Mouse (Mus musculus) E14TG2a.4 (cell line): ENCODE data around the gene Cx3cl1.

ENCODE experiments used
- H3K27me3 ChIP-seq: 2 replicates; pipeline ENCODE4 v1.6.1; 2014; ENCODE audit warnings: low read length, control low read depth; ENCODE audit not compliant: insufficient read depth
- H3K36me3 ChIP-seq: 2 replicates; pipeline ENCODE4 v1.6.1; 2014; ENCODE audit warnings: low read length, control low read depth; ENCODE audit not compliant: insufficient read depth
- H3K4me1 ChIP-seq: replicated peaks from 2 replicates; pipeline ENCODE4 v1.6.1; 2014; ENCODE audit warnings: low read depth, low read length, control low read depth
- H3K4me3 ChIP-seq: replicated peaks from 2 replicates; pipeline ENCODE4 v1.5.1; 2014; ENCODE audit warnings: mild to moderate bottlenecking, low read length
- H3K9me3 ChIP-seq: 2 replicates; pipeline ENCODE4 v1.6.1; 2014; ENCODE audit warnings: low read length, control low read depth
- CTCF ChIP-seq: conservative IDR thresholded peaks from 2 replicates; pipeline ENCODE4 v1.5.1; 2014; ENCODE audit warnings: low read length
- NANOG ChIP-seq: IDR thresholded peaks from 2 replicates; pipeline ENCODE4 v1.6.1; 2014; ENCODE audit warnings: borderline replicate concordance, low read length, mixed read lengths
- POU5F1 ChIP-seq: IDR thresholded peaks from 2 replicates; pipeline ENCODE4 v1.6.1; 2014; ENCODE audit warnings: low read length, borderline replicate concordance

The Cx3cl1 gene

DNA sequence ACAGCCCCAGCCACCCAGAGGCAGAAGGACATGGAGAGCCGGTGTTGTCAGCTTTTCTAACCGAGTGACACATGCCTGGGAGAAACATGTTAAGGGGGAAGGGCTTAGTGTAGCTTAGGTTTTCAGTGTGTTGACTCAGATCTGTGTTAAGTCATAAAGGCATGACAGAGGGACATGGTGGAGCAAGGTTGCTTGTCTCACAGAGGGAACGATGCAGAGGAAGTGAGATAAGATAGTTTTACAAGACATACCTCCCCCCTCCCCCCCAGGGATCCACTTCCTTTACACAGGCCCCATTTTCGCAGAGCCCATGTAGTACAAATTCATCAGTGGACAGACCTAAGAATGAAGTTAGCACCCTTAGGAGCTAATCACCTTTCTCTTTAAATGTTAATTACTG is 30.6 kb downstream of the Cx3cl1 start:
- Histone ChIP-seq H3K36me3 (no peaks in the 10 kb centered on the region), H3K4me3 (no peak overlapping the region), H3K4me1 (peaks cover 21% of the 10 kb centered on the region), H3K27me3 (peaks cover 16% of the 10 kb centered on the region), H3K9me3 (no peaks in the 10 kb centered on the region)
- TF ChIP-seq NANOG: no peak
- no peak for TF ChIP-seq POU5F1
- TF ChIP-seq CTCF: no peak

DNA sequence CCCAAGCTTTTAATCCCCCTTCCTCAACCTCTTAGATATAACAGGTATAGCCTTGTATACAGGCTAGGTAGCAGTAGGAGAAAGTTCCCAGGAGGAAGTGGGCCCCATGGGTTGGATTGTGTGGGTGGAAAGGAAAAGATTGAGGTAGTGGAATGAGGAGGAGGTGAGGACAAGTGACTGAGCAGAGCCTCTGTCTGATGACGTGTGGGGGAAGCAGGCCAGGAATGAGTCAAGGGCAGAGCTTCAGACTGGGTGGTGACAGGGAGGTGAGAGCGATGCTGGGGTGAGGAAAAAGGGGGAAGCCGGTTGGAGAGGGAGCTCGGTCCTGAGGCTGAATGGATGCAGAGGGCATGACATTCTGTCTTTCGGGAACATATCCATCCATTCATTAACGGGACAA is 31.7 kb downstream of the Cx3cl1 start:
- Histone ChIP-seq H3K27me3 (peaks cover 17% of the 10 kb centered on the region), H3K9me3 (no peaks in the 10 kb centered on the region), H3K4me3 (no peak overlapping the region), H3K36me3 (no peaks in the 10 kb centered on the region), H3K4me1 (peaks cover 26% of the 10 kb centered on the region)
- TF ChIP-seq CTCF: no peak
- no peak for TF ChIP-seq NANOG
- no peak for TF ChIP-seq POU5F1

DNA sequence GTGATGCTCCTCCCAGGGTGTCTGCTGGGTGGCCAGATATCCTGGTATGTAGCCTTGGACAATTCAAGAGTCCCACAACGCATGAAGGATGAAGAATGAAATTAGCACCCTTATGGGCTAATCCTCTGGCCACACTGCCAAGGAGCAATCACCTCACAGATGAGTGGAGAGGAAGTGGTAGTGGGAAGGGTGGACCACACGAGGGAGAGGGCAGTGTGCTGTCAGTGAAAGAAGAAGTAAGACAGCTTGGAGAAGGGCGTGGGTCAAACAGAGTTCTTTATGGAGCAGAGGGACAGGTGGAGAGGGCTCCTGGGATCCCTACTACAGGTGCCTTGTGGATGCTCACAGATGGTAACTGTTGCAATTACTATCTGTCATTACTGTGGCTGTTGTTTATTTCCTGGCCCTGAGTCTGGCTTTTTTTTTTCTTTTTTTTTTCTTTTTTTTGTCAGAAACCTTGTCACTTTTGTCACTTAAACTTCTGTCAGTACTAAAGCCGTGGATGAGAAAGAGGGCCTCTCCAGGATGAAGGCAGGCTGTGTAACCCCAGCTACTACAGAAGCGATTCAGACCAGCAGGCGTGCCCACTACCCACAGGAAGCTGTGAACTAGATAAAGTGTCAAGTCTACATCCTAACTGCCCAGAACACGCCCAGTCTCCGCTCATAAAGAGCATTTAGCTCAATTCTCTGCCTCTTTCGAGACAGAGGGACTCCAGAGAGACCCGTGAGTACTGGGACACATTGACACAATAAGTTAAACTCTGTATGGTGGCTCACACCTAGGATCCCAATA is 32.9 kb downstream of the Cx3cl1 start:
- peaks cover 17% of the 10 kb centered on the region for H3K27me3 ChIP-seq
- no peaks in the 10 kb centered on the region for H3K9me3 ChIP-seq
- H3K4me3 ChIP-seq: no peak overlapping the region
- no peak for TF ChIP-seq POU5F1
- no peaks in the 10 kb centered on the region for H3K36me3 ChIP-seq
- H3K4me1 ChIP-seq: peaks cover 26% of the 10 kb centered on the region

DNA sequence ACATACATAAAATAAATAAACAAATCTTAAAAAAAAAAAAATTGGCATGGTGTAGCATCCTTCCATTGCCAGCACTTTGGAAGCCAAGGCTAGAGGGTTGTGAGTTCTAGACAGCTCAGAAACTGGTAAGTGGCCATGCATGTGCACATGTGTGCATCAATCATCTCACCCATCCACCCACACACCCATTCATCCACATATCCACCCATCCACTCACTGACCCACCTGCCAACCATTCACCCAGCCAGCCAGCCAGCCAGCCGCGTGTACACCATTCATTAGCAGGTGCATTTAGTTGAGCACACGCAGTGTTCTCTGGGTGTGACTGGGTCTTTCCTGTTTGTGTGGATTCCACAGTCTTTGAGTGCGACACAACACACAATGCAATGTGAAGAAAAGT is 34.0 kb downstream of the Cx3cl1 start:
- Histone ChIP-seq H3K27me3 (peaks cover 17% of the 10 kb centered on the region), H3K4me3 (no peak overlapping the region), H3K9me3 (no peaks in the 10 kb centered on the region), H3K36me3 (no peaks in the 10 kb centered on the region), H3K4me1 (peaks cover 20% of the 10 kb centered on the region)
- TF ChIP-seq NANOG (no peak), POU5F1 (no peak), CTCF (no peak)

DNA sequence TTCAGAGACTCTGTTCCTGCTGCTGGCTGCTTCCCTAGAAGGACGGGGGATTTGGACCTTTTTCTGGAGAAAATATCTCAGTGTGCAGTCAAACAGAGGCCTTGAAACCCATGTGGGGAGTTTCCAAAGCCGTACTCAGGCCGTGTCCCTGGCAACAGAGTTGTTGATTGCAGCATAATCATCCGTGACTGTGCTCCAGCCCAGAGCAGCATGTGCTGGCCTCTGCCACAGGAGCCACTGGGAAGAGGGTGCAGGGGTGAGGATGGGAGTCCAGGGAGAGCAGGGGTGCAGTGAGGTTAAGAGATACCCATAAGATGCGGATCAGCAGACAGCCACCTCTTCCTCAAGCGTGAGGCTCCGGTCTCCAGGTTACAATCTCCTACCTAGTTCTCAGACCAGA is 35.7 kb downstream of the Cx3cl1 start:
- H3K9me3 ChIP-seq: no peaks in the 10 kb centered on the region
- H3K4me3 ChIP-seq: no peak overlapping the region
- H3K4me1 ChIP-seq: peaks cover 7% of the 10 kb centered on the region
- H3K36me3 ChIP-seq: no peaks in the 10 kb centered on the region
- peaks cover 17% of the 10 kb centered on the region for H3K27me3 ChIP-seq
- no peak for TF ChIP-seq POU5F1
- TF ChIP-seq NANOG: no peak

DNA sequence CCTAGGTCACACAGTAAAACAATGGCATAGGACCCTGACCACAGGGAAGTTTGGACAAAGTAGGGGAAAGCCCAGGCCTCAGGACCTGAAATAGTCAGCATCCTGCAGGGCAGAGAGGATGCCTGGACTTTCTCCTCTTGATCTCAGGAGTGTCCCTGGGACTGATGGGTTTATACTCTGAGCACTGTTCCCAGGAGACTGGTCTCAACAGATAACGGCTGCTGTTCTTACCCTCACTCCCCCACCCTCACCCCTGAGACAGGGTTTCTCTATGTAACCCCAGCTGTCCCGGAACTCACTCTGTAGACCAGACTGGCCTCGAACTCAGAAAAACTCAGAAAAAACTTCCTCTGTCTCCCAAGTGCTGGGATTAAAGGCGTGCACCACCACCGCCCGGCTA is 36.6 kb downstream of the Cx3cl1 start:
- no peak overlapping the region for H3K4me3 ChIP-seq
- H3K4me1 ChIP-seq: peaks cover 7% of the 10 kb centered on the region
- TF ChIP-seq NANOG (no peak), POU5F1 (no peak), CTCF (no peak)
- H3K36me3 ChIP-seq: no peaks in the 10 kb centered on the region
- H3K27me3 ChIP-seq: peaks cover 17% of the 10 kb centered on the region
- no peaks in the 10 kb centered on the region for H3K9me3 ChIP-seq

DNA sequence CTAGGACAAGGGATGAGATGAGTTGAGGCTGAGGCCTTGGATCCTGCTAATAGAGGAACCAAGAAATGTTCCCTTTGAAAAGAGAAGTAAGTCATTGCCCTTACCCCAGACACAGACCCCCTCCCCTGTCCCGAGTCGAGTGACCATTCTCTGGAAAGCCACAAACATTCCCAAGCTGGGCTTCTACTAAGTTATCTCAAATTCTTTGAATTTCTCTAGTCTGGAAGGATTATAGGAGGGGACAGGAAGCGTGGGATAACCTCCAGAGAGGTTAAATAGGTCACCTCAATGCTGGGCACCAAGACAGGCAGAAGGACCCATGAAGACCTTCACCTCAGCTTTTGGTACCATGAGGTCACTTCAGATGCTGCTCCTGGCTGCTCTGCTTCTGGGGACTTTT is 38.3 kb downstream of the Cx3cl1 start, which contains the start of gene Ccl17:
Gene Ccl17 (plus strand): TSS at position 301 of the 400 bp plus-strand sequence.
- TF ChIP-seq POU5F1 (no peak), CTCF (no peak), NANOG (no peak)
- Histone ChIP-seq H3K9me3 (no peaks in the 10 kb centered on the region), H3K27me3 (peaks cover 11% of the 10 kb centered on the region), H3K4me1 (peaks cover 7% of the 10 kb centered on the region), H3K36me3 (no peaks in the 10 kb centered on the region), H3K4me3 (no peak within 1 kb of the TSS)

DNA sequence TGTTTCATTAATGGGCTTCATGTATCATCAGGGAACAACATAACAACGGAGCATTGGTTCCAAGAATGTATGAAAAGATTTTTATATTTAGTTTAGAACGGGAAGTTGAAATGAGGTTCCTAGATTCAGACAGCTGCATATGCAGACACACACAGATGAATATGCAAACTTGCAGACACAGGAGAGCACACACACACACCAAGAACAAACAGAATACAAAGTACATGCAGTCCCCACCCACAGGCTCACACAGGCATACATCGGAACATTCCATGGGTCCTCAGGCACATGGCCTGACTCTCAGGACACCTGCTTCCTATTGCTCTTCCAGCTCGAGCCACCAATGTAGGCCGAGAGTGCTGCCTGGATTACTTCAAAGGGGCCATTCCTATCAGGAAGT is 39.0 kb downstream of the Cx3cl1 start:
- no peak for TF ChIP-seq NANOG
- no peak for TF ChIP-seq CTCF
- no peak for TF ChIP-seq POU5F1
- H3K4me3 ChIP-seq: no peak overlapping the region
- H3K4me1 ChIP-seq: peaks cover 7% of the 10 kb centered on the region
- H3K9me3 ChIP-seq: no peaks in the 10 kb centered on the region
- peaks cover 11% of the 10 kb centered on the region for H3K27me3 ChIP-seq
- no peaks in the 10 kb centered on the region for H3K36me3 ChIP-seq

DNA sequence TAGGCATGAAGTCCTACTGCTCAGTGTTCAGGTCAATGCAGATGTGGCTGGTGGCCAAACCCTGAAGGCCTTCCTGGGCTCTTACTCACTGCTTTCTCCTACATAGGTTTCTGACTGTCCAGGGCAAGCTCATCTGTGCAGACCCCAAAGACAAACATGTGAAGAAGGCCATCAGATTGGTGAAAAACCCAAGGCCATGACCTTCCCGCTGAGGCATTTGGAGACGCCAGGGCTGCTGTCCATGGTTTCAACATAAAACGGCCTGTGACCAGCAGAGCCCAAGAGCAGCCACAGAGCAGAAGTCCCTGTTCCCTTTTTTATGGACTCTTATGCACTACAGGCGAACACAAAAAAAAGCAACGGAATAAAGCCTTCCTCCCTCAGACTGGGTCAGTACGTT is 39.8 kb downstream of the Cx3cl1 start:
- Histone ChIP-seq H3K36me3 (no peaks in the 10 kb centered on the region), H3K27me3 (peaks cover 6% of the 10 kb centered on the region), H3K4me3 (no peak overlapping the region), H3K4me1 (peaks cover 7% of the 10 kb centered on the region), H3K9me3 (no peaks in the 10 kb centered on the region)
- TF ChIP-seq NANOG (no peak), POU5F1 (no peak), CTCF (no peak)
